Mouse (Mus musculus): Measurements from ENCODE around the gene Pbx1. TPM values are rescaled to one million over a fixed set of nuclear protein-coding genes. Genes with fewer than 3 reads are reported as not detected.

Pbx1 gene
- total and polyA plus RNA-seq, 3 experiments: 0.10 TPM; not detected in 2

- Histone ChIP-seq H3K4me3 (ENCODE audit: control insufficient read depth in 1 of 2, insufficient read depth in 1 of 2, low read depth in 2 of 2, low read length in 2 of 2) (no peak overlapping the region), H3K27ac (ENCODE audit: control insufficient read depth, low read depth, low read length) (no peak overlapping the region), H3K27me3 (ENCODE audit: control insufficient read depth in 1 of 2, insufficient read depth in 2 of 2, low read length in 2 of 2) (no peaks in the 10 kb centered on the region), H3K9ac (ENCODE audit: control insufficient read depth, low read depth, low read length, poor library complexity, severe bottlenecking) (no peak overlapping the region), H3K4me1 (ENCODE audit: control insufficient read depth in 1 of 2, insufficient read depth in 2 of 2, low read length in 2 of 2) (no peaks in the 10 kb centered on the region), H3K9me3 (replicated peaks; ENCODE audit: insufficient read depth, low read length) (no peaks in the 10 kb centered on the region), H3K36me3 (ENCODE audit: control insufficient read depth in 1 of 2, insufficient read depth in 2 of 2, low read length in 2 of 2) (no peaks in the 10 kb centered on the region), H3K79me2 (ENCODE audit: control insufficient read depth, insufficient read depth, low read length, poor library complexity) (no peaks in the 10 kb centered on the region)
- DNase-seq (ENCODE audit: low read depth, low spot score): no peak
- TF ChIP-seq SMC3 (IDR thresholded peaks at IDR 0.05; ENCODE audit: low read depth, low read length) (no peak), MAZ (IDR thresholded peaks at IDR 0.05; ENCODE audit: low read depth, low read length) (no peak), TBP (IDR thresholded peaks at IDR 0.05; ENCODE audit: low read depth, low read length) (no peak), EP300 (IDR thresholded peaks at IDR 0.05; ENCODE audit: low read depth in 1 of 2, low read length in 2 of 2) (no peak), JUND (IDR thresholded peaks at IDR 0.05; ENCODE audit: low read depth, low read length) (no peak), SIN3A (IDR thresholded peaks at IDR 0.05; ENCODE audit: low read length) (no peak), MXI1 (IDR thresholded peaks at IDR 0.05; ENCODE audit: low read depth, low read length) (no peak), USF1 (IDR thresholded peaks at IDR 0.05; ENCODE audit: low read depth, low read length) (no peak), MYC (IDR thresholded peaks at IDR 0.05; ENCODE audit: low read depth, low read length) (no peak), ETS1 (IDR thresholded peaks at IDR 0.05; ENCODE audit: low read depth, low read length) (no peak), RAD21 (IDR thresholded peaks at IDR 0.05; ENCODE audit: low read depth, low read length) (no peak), ZKSCAN1 (IDR thresholded peaks at IDR 0.05; ENCODE audit: low read depth, low read length) (no peak), MAX (IDR thresholded peaks at IDR 0.05; ENCODE audit: low read length) (no peak)
Measured at GRCm38 (mm10) chr1:168094671-168095070, 337.4 kb downstream of the Pbx1 start.

GRCm38 (mm10) chr1:168093044-168093443 lies 339.0 kb downstream of the Pbx1 start:
- Histone ChIP-seq H3K9me3 (replicated peaks; ENCODE audit: insufficient read depth, low read length) (no peaks in the 10 kb centered on the region), H3K27ac (ENCODE audit: control insufficient read depth, low read depth, low read length) (no peak overlapping the region), H3K79me2 (ENCODE audit: control insufficient read depth, insufficient read depth, low read length, poor library complexity) (no peaks in the 10 kb centered on the region), H3K9ac (ENCODE audit: control insufficient read depth, low read depth, low read length, poor library complexity, severe bottlenecking) (no peak overlapping the region), H3K36me3 (ENCODE audit: control insufficient read depth in 1 of 2, insufficient read depth in 2 of 2, low read length in 2 of 2) (no peaks in the 10 kb centered on the region), H3K4me3 (ENCODE audit: control insufficient read depth in 1 of 2, insufficient read depth in 1 of 2, low read depth in 2 of 2, low read length in 2 of 2) (no peak overlapping the region), H3K27me3 (ENCODE audit: control insufficient read depth in 1 of 2, insufficient read depth in 2 of 2, low read length in 2 of 2) (no peaks in the 10 kb centered on the region), H3K4me1 (ENCODE audit: control insufficient read depth in 1 of 2, insufficient read depth in 2 of 2, low read length in 2 of 2) (no peaks in the 10 kb centered on the region)
- TF ChIP-seq E2F4 (IDR thresholded peaks at IDR 0.05; ENCODE audit: borderline replicate concordance, low read depth, low read length): no peak
- TF ChIP-seq ZNF384 (IDR thresholded peaks at IDR 0.05; ENCODE audit: low read depth, low read length): no peak
- TF ChIP-seq CHD2 (IDR thresholded peaks at IDR 0.05; ENCODE audit: low read length): no peak
- no peak for TF ChIP-seq POLR2A (IDR thresholded peaks at IDR 0.05; ENCODE audit: control insufficient read depth in 1 of 2, insufficient read depth in 1 of 2, low read depth in 1 of 2, low read length in 2 of 2, poor library complexity in 1 of 2)
- no peak for TF ChIP-seq TAL1 (IDR thresholded peaks at IDR 0.05; ENCODE audit: low read length)
- no peak for DNase-seq (ENCODE audit: low read depth, low spot score)

Data from MEL (cell line).